Mouse (Mus musculus) frontal cortex, postnatal 25 days (tissue): Measurements from ENCODE around the gene Uqcr10.

Experiments used
- DNase-seq, 2 experiments: peaks; one replicate each; pipeline ENCODE4 v3.0.0; 2022; ENCODE audit warnings: low spot score in 2 of 2

The Uqcr10 gene

GRCm38 (mm10) chr11:4675693-4676092 is 28.4 kb downstream of the Uqcr10 start:
- no peak for DNase-seq

GRCm38 (mm10) chr11:4675126-4675562 is 29.0 kb downstream of the Uqcr10 start:
- DNase-seq = no peak

GRCm38 (mm10) chr11:4674593-4674992 is 29.5 kb downstream of the Uqcr10 start:
- DNase-seq = no peak

- DNase-seq = no peak
Measured at GRCm38 (mm10) chr11:4671736-4672135, 32.4 kb downstream of the Uqcr10 start.

- no peak for DNase-seq
Measured at GRCm38 (mm10) chr11:4662496-4662878, 41.7 kb downstream of the Uqcr10 start.

- DNase-seq = no peak
Measured at GRCm38 (mm10) chr11:4661871-4662495, 42.2 kb downstream of the Uqcr10 start.

- no peak for DNase-seq
Measured at GRCm38 (mm10) chr11:4661324-4661723, 42.8 kb downstream of the Uqcr10 start.

- no peak for DNase-seq
Measured at GRCm38 (mm10) chr11:4660309-4661025, 43.7 kb downstream of the Uqcr10 start.

GRCm38 (mm10) chr11:4659818-4660217 is 44.3 kb downstream of the Uqcr10 start:
- DNase-seq = no peak
